Mouse (Mus musculus) neural tube, embryonic 12.5 days (tissue): Measurements from ENCODE around the gene H2afy. TPM values are rescaled to one million over a fixed set of nuclear protein-coding genes. Genes with fewer than 3 reads are reported as not detected.

Source experiments
- ATAC-seq: fragments of 200-750 bp; cut with Nextera tagmentation; 2 replicates; pipeline ENCODE4 v1.8.0; 2017; ENCODE audit warnings: low read depth, mild to moderate bottlenecking, moderate TSS enrichment, moderate library complexity; ENCODE audit not compliant: low FRiP score
- H3K27ac ChIP-seq: fragments of 300-500 bp; sonication (generic); 2 replicates; pipeline ENCODE4 v1.5.1; 2016
- H3K27me3 ChIP-seq: fragments of 300-500 bp; sonication (generic); replicated peaks from 2 replicates; pipeline ENCODE4 v1.6.1; 2016; ENCODE audit warnings: mild to moderate bottlenecking
- H3K36me3 ChIP-seq: fragments of 300-500 bp; sonication (generic); 2 replicates; pipeline ENCODE4 v1.6.1; 2016; ENCODE audit warnings: mild to moderate bottlenecking
- H3K4me1 ChIP-seq: fragments of 300-500 bp; sonication (generic); 2 replicates; pipeline ENCODE4 v1.6.1; 2016
- H3K4me2 ChIP-seq: fragments of 300-500 bp; sonication (generic); replicated peaks from 2 replicates; pipeline ENCODE4 v1.6.1; 2016; ENCODE audit warnings: mild to moderate bottlenecking
- H3K4me3 ChIP-seq: fragments of 300-500 bp; sonication (generic); 2 replicates; pipeline ENCODE4 v1.5.1; 2016
- H3K9ac ChIP-seq: fragments of 300-500 bp; sonication (generic); 2 replicates; pipeline ENCODE4 v1.6.1; 2016; ENCODE audit warnings: mild to moderate bottlenecking
- H3K9me3 ChIP-seq: fragments of 300-500 bp; sonication (generic); 2 replicates; pipeline ENCODE4 v1.6.1; 2016; ENCODE audit warnings: mild to moderate bottlenecking
- WGBS: fragments of 180-500 bp; shearing (Covaris S2); methylation state at CpG from one replicate; pipeline ENCODE4 v1.1.7; 2016; 5-methylcytosine and 5-hydroxymethylcytosine counted together
- polyA plus RNA-seq: library from polyadenylated mRNA; unstranded; fragments of >200 nt; fragmentation: Nextera tagmentation; extraction: Ambion mirVana; gene quantifications from 2 replicates; pipeline ENCODE4 v1.2.1, GENCODE M21; 2016

The H2afy gene
- polyA plus RNA-seq, 1 experiment from 2014 or later: 534 TPM

GRCm38 (mm10) chr13:56104971-56105391 is 31.2 kb downstream of the H2afy start:
- no peak overlapping the region for H3K27ac ChIP-seq
- no peaks in the 10 kb centered on the region for H3K9me3 ChIP-seq
- 85% methylated on average over 6 of the region's 6 CpGs for WGBS
- no peak for ATAC-seq
- no peak overlapping the region for H3K4me3 ChIP-seq
- H3K4me2 ChIP-seq: no peak overlapping the region
- H3K9ac ChIP-seq: no peak overlapping the region
- H3K4me1 ChIP-seq: peaks cover 32% of the 10 kb centered on the region
- peaks cover 37% of the 10 kb centered on the region for H3K36me3 ChIP-seq
- no peaks in the 10 kb centered on the region for H3K27me3 ChIP-seq

DNA sequence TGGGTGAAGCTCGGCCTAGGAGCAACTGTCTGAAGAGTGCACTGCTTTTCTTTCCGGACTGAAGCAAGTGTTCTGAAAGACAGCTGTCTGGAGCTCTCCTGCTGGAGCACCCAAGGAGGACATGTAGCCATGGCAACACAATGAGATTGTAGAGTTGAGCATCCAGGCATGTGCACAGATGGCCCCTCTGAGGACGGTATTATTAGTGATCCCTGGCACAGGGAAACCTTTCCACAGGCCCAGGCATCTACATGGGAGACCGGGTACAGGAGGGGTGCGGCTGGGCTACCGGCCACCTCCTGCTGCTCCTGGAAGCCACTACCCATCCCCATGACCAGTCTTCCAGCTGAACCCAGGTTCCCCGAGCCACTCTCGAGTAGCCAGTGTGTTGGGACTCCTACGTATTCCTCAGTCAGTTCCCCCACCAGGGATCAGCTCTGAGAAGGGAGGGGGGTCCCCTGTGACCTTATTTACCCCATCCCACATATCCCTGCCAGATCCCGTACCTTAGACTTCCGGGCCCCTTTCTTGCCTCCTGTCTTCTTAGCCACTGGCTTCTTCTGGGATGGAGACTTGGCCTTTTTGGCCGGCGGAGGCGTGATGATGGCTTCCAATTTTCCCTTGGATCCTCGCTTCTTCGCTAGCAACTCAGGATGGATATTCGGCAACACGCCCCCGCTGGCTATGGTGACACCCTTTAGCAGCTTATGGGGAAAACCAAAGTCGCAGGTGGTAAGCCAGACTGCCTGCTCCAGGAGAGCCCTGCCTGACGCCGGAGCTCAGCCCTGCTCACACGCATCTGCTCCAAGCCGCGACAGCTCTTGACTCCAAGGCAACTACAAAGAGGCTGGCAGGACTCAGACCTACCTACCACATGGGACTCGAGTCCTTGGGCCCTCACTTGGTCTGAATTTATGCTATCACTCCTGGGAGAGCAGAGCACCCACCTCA is 32.1 kb downstream of the H2afy start:
- H3K27ac ChIP-seq: no peak overlapping the region
- WGBS: 88% methylated on average over 26 of the region's 26 CpGs
- H3K36me3 ChIP-seq: peaks cover 40% of the 10 kb centered on the region
- no peaks in the 10 kb centered on the region for H3K9me3 ChIP-seq
- peaks cover 23% of the 10 kb centered on the region for H3K4me1 ChIP-seq
- H3K9ac ChIP-seq: no peak overlapping the region
- no peaks in the 10 kb centered on the region for H3K27me3 ChIP-seq
- H3K4me3 ChIP-seq: no peak overlapping the region
- no peak overlapping the region for H3K4me2 ChIP-seq
- 0 out of 2 replicates have a peak, but pooled peaks have one; percentile 37 for ATAC-seq

DNA sequence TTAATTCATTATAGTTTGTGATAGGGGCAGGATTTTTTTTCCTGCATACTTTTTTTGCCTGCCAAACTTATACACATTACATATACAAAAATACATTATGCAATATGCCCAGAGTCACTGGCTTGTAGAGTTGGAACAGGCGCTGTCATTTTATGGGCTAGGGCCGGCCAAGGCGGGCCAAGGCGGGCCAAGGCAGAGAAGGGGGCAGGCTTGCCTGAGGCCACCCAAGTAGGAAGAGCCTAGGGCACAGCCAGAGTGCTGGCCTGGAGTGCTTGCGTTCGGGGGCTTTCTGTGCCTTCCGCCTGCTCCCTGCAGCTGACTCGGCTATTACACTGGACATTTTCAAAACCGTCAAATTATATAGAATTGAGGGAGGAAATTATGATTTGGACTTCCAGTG is 34.0 kb downstream of the H2afy start:
- H3K36me3 ChIP-seq: peaks cover 39% of the 10 kb centered on the region
- no peak overlapping the region for H3K9ac ChIP-seq
- 67% methylated on average over 9 of the region's 9 CpGs for WGBS

DNA sequence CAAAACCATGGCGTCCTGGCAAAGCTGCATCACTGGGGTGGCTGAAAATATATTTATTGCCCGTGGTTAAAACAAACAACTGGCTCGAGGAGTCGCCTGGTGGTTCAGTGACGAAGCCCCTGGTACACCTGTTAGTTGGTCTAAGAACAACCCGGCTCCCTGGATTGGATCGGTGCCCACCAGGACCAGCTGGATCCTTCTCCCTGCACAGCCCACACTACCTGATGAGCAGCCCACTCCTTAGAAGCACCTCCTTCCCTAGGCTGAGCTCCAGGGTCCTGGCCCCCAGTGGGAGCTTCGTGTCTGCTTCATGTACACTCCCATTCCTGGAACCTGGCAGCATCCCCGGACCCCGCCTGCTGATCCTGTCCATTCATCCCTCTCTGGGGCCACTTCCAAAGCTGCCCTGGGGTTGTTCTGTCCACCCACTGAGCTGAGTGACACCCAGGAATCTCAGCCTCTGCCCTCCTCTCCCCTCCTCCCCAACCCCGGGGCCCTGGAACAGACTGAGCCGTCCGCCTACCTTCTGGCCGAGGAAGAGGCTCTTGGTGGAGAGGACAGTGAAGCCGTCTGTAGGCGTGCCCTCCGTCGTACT is 40.5 kb downstream of the H2afy start:
- Histone ChIP-seq H3K4me2 (no peak overlapping the region), H3K9me3 (no peaks in the 10 kb centered on the region), H3K27me3 (no peaks in the 10 kb centered on the region), H3K27ac (no peak overlapping the region), H3K36me3 (peaks cover 58% of the 10 kb centered on the region), H3K9ac (no peak overlapping the region), H3K4me3 (no peak overlapping the region), H3K4me1 (peaks cover 15% of the 10 kb centered on the region)
- ATAC-seq: no peak
- 90% methylated on average over 18 of the region's 18 CpGs for WGBS

More for the DNA sequence above, 34.0 kb downstream of the H2afy start:
- H3K4me3 ChIP-seq: no peak overlapping the region
- no peak overlapping the region for H3K27ac ChIP-seq
- no peak overlapping the region for H3K4me2 ChIP-seq
- no peaks in the 10 kb centered on the region for H3K9me3 ChIP-seq
- no peak for ATAC-seq
- H3K4me1 ChIP-seq: peaks cover 15% of the 10 kb centered on the region
- no peaks in the 10 kb centered on the region for H3K27me3 ChIP-seq

DNA sequence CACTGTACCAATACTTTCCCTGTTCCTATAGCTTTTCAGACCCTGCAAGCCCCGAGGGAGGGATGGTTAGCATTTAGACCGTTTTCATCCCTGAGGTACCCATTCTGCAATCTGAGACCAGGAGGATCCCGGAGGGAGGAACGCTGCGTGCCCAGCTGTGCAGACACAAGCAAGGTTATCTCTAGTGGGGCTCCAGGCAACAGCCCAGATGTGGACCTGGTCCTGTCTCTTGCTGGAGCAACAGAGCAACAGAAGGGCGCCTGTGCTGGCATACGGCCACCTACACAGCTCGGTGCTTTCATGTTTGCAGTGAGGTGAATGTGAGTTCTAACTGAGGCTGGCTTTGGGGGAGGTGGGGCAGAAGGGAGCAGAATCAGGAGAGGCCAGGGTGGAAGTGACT is 41.6 kb downstream of the H2afy start:
- 80% methylated on average over 8 of the region's 8 CpGs for WGBS
- H3K27ac ChIP-seq: no peak overlapping the region
- no peaks in the 10 kb centered on the region for H3K9me3 ChIP-seq
- H3K4me3 ChIP-seq: no peak overlapping the region
- ATAC-seq: no peak
- H3K4me2 ChIP-seq: no peak overlapping the region
- peaks cover 15% of the 10 kb centered on the region for H3K4me1 ChIP-seq
- no peak overlapping the region for H3K9ac ChIP-seq
- no peaks in the 10 kb centered on the region for H3K27me3 ChIP-seq
- H3K36me3 ChIP-seq: peaks cover 64% of the 10 kb centered on the region

GRCm38 (mm10) chr13:56093680-56094079 is 42.5 kb downstream of the H2afy start:
- no peak overlapping the region for H3K9ac ChIP-seq
- H3K27ac ChIP-seq: no peak overlapping the region
- no peak for ATAC-seq
- WGBS: 70% methylated on average over 3 of the region's 3 CpGs
- no peak overlapping the region for H3K4me3 ChIP-seq
- H3K36me3 ChIP-seq: peaks cover 69% of the 10 kb centered on the region
- peaks cover 17% of the 10 kb centered on the region for H3K4me1 ChIP-seq
- H3K4me2 ChIP-seq: no peak overlapping the region
- H3K9me3 ChIP-seq: no peaks in the 10 kb centered on the region
- no peaks in the 10 kb centered on the region for H3K27me3 ChIP-seq

DNA sequence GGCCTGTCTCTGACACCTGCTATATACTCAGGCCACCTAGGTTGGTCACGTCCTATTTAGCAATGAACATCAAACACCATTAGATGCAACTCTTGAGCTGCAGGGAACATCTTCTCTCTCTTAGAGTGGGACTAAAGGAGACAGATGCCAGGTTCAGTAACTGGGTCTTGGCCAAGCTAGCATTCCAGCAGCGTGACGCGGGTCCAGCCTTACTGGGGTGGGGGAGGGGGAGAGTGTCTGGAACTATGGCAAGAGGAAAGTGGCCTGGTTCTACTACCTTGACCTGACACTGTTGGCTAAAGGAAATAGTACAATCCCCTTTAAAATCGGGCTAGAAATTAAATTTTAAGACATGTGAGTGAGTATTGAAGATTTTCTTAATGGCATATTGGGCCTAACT is 43.6 kb downstream of the H2afy start:
- no peak for ATAC-seq
- Histone ChIP-seq H3K27me3 (no peaks in the 10 kb centered on the region), H3K9me3 (no peaks in the 10 kb centered on the region), H3K4me2 (no peak overlapping the region), H3K36me3 (peaks cover 77% of the 10 kb centered on the region), H3K27ac (no peak overlapping the region), H3K4me3 (no peak overlapping the region), H3K4me1 (peaks cover 22% of the 10 kb centered on the region), H3K9ac (no peak overlapping the region)
- 96% methylated on average over 5 of the region's 5 CpGs for WGBS

DNA sequence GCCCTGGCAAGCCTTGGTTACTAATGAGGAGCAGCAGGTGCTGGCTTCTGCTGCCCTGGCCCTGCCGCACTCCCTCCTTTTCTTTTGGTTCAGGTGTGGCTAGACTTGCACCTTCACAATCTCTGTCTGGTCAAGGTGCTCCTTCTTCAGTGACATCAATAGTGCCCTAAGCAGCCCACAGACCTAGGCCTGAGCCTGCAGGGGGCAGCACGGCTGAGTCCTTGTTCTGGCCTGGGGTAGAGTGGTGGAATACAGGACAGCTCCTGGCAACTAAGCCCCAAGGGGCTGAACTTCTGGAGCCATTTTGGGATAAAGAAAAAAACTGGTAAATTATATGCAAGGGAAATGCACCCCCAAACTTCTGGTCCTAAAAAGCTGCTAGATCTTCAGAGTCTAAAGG is 45.6 kb downstream of the H2afy start:
- no peak for ATAC-seq
- Histone ChIP-seq H3K9ac (no peak overlapping the region), H3K4me3 (no peak overlapping the region), H3K27ac (no peak overlapping the region), H3K4me2 (no peak overlapping the region), H3K27me3 (no peaks in the 10 kb centered on the region), H3K4me1 (peaks cover 22% of the 10 kb centered on the region), H3K9me3 (no peaks in the 10 kb centered on the region), H3K36me3 (peaks cover 77% of the 10 kb centered on the region)
- 89% methylated on average over 2 of the region's 2 CpGs for WGBS

GRCm38 (mm10) chr13:56088602-56089001 is 47.6 kb downstream of the H2afy start:
- H3K9ac ChIP-seq: no peak overlapping the region
- peaks cover 77% of the 10 kb centered on the region for H3K36me3 ChIP-seq
- WGBS: 82% methylated on average over 13 of the region's 13 CpGs
- ATAC-seq: no peak
- H3K27me3 ChIP-seq: no peaks in the 10 kb centered on the region
- H3K4me2 ChIP-seq: no peak overlapping the region
- H3K9me3 ChIP-seq: no peaks in the 10 kb centered on the region
- H3K27ac ChIP-seq: no peak overlapping the region
- H3K4me1 ChIP-seq: peaks cover 7% of the 10 kb centered on the region; the same call in 1 of the 2 replicates
- no peak overlapping the region for H3K4me3 ChIP-seq

DNA sequence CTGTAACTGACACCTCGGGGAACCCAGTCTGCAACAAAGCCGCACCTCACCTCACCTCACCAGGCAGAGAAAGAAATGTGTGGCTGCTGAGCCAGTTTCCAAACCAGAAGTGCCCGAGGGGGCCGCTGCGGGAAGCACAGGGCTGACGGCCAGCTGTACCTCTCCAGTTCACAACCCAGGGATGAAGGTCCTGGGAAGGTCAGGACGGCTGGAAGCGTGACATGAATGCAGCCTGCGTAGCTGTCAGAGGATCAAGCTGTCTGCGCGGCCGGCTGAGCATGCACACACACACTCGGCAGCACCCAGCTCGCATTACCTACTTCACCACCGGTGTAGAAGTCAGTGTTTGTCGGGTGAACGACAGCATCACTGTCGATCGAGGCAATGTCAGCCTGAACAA is 48.2 kb downstream of the H2afy start:
- Histone ChIP-seq H3K9me3 (no peaks in the 10 kb centered on the region), H3K27ac (no peak overlapping the region), H3K4me2 (no peak overlapping the region), H3K4me3 (no peak overlapping the region), H3K27me3 (no peaks in the 10 kb centered on the region), H3K4me1 (peaks cover 7% of the 10 kb centered on the region; the same call in 1 of the 2 replicates), H3K9ac (no peak overlapping the region), H3K36me3 (peaks cover 81% of the 10 kb centered on the region)
- ATAC-seq: no peak
- 79% methylated on average over 19 of the region's 19 CpGs for WGBS

- Histone ChIP-seq H3K9ac (no peak overlapping the region), H3K27ac (no peak overlapping the region), H3K4me1 (peaks cover 7% of the 10 kb centered on the region; the same call in 1 of the 2 replicates), H3K4me3 (no peak overlapping the region), H3K36me3 (peaks cover 83% of the 10 kb centered on the region), H3K27me3 (no peaks in the 10 kb centered on the region), H3K9me3 (no peaks in the 10 kb centered on the region), H3K4me2 (no peak overlapping the region)
- WGBS: 93% methylated on average over 20 of the region's 20 CpGs
- ATAC-seq: no peak
Measured at GRCm38 (mm10) chr13:56084146-56084905, 51.8 kb downstream of the H2afy start.

DNA sequence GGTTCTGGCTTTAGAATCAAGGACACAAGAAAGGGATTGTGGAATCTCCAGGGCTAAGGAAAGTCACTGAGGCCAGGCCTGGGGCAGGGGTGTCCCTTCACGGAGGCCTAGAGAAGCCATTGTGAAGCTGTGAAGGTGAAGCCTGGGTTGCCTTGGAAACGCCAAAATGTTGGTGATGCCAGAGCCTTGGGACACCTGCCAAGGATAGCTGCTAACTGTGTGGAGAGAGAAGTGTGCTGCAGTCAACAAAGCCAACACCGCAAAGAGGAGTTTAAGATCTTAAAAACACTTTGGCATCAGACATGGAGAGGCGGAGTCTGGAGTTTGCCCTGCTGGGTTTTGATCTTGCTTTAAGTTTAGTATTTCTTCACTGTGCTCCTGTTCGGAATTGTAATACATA is 54.5 kb downstream of the H2afy start:
- peaks cover 85% of the 10 kb centered on the region for H3K36me3 ChIP-seq
- H3K27ac ChIP-seq: no peak overlapping the region
- no peak overlapping the region for H3K4me2 ChIP-seq
- H3K4me3 ChIP-seq: no peak overlapping the region
- H3K9me3 ChIP-seq: no peaks in the 10 kb centered on the region
- H3K4me1 ChIP-seq: 0 out of 2 replicates have a peak, but pooled peaks cover 4% of the 10 kb centered on the region
- H3K9ac ChIP-seq: no peak overlapping the region
- ATAC-seq: no peak
- no peaks in the 10 kb centered on the region for H3K27me3 ChIP-seq
- WGBS: 85% methylated on average over 5 of the region's 5 CpGs
